Mouse (Mus musculus): ENCODE data around the gene Ints6l.

DNA sequence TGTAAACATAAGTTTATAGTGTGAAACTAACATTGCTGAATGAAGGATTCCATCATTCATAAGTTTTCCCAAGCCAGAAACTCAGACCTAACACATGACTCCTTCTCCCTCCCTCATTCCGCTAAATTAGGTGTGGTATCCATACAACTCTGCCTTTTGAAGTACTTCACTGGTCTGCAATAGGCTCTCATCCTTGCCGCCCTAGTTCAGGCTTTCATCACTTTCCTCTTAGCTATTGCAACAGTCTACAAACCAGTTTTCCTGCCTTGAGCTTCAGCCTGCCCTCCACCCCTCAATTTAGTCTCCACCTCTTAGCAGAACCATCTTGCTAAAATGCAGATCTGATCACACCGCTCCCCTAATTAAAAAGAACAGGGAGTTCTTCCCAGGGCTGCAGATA is 22.9 kb downstream of the Ints6l start:
- TF ChIP-seq CTCF (IDR thresholded peaks at IDR 0.05; ENCODE audit: borderline replicate concordance, insufficient read depth, low read depth, low read length): no peak
- TF ChIP-seq POLR2A (IDR thresholded peaks at IDR 0.05; ENCODE audit: borderline replicate concordance, insufficient read depth, low read length): no peak
